Mouse (Mus musculus): ENCODE data around the gene Ptprh.
"Not testable (repeated sequence)": the region's sequence is repeated elsewhere in the genome, so short reads cannot be mapped to it uniquely, and the experiment has no call there.

Ptprh gene

GRCm38 (mm10) chr7:4608002-4608401, 4.2 kb upstream of the Ptprh start:
- no peak for DNase-seq (ENCODE audit: extremely low spot score, low spot score)

- DNase-seq (ENCODE audit: extremely low spot score, low spot score), result no peak
Measured at GRCm38 (mm10) chr7:4602969-4603368, 872 bp downstream of the Ptprh start.

GRCm38 (mm10) chr7:4597046-4597445, 6.8 kb downstream of the Ptprh start:
- not testable (repeated sequence) for DNase-seq (ENCODE audit: extremely low spot score, low spot score)

- DNase-seq (ENCODE audit: extremely low spot score, low spot score), result not testable (repeated sequence)
Measured at GRCm38 (mm10) chr7:4581481-4581880, 22.4 kb downstream of the Ptprh start.

GRCm38 (mm10) chr7:4572361-4572760, 31.5 kb downstream of the Ptprh start:
- DNase-seq (ENCODE audit: extremely low spot score, low spot score), result not testable (repeated sequence)

GRCm38 (mm10) chr7:4562660-4563059, 41.2 kb downstream of the Ptprh start:
- no peak for DNase-seq (ENCODE audit: extremely low spot score, low spot score)

- no peak for DNase-seq (ENCODE audit: extremely low spot score, low spot score)
Measured at GRCm38 (mm10) chr7:4557167-4557560, 46.7 kb downstream of the Ptprh start.

GRCm38 (mm10) chr7:4556256-4557166, 47.3 kb downstream of the Ptprh start:
- DNase-seq (ENCODE audit: extremely low spot score, low spot score), result peak; percentile 79

GRCm38 (mm10) chr7:4547221-4547641, 56.6 kb downstream of the Ptprh start, which contains the start of gene Syt5:
Gene Syt5, minus strand, starts transcription at chr7:4547541.
- DNase-seq (ENCODE audit: extremely low spot score, low spot score), result no peak

- peak; percentile 88 for DNase-seq (ENCODE audit: extremely low spot score, low spot score)
Measured at GRCm38 (mm10) chr7:4546591-4547131, 57.2 kb downstream of the Ptprh start.

GRCm38 (mm10) chr7:4546050-4546449, 57.8 kb downstream of the Ptprh start:
- no peak for DNase-seq (ENCODE audit: extremely low spot score, low spot score)

GRCm38 (mm10) chr7:4542013-4542412, 61.8 kb downstream of the Ptprh start:
- no peak for DNase-seq (ENCODE audit: extremely low spot score, low spot score)

GRCm38 (mm10) chr7:4541344-4541743, 62.5 kb downstream of the Ptprh start:
- DNase-seq (ENCODE audit: extremely low spot score, low spot score), result no peak

- DNase-seq (ENCODE audit: extremely low spot score, low spot score), result no peak
Measured at GRCm38 (mm10) chr7:4539019-4539418, 64.8 kb downstream of the Ptprh start.

- no peak for DNase-seq (ENCODE audit: extremely low spot score, low spot score)
Measured at GRCm38 (mm10) chr7:4537181-4537580, 66.7 kb downstream of the Ptprh start.

GRCm38 (mm10) chr7:4536369-4536768, 67.5 kb downstream of the Ptprh start:
- no peak for DNase-seq (ENCODE audit: extremely low spot score, low spot score)

GRCm38 (mm10) chr7:4532005-4532729, 71.7 kb downstream of the Ptprh start, which contains the start of gene Dnaaf3:
Gene Dnaaf3, minus strand, starts transcription at chr7:4532453.
- DNase-seq (ENCODE audit: extremely low spot score, low spot score), result peak; percentile 87

GRCm38 (mm10) chr7:4530166-4530565, 73.7 kb downstream of the Ptprh start:
- DNase-seq (ENCODE audit: extremely low spot score, low spot score), result not testable (repeated sequence)

- no peak for DNase-seq (ENCODE audit: extremely low spot score, low spot score)
Measured at GRCm38 (mm10) chr7:4527302-4527689, 76.5 kb downstream of the Ptprh start.

GRCm38 (mm10) chr7:4526341-4527301, 77.2 kb downstream of the Ptprh start:
- DNase-seq (ENCODE audit: extremely low spot score, low spot score), result peak; percentile 86

Measured in neural tube, embryonic 10.5 days (tissue).